ENCODE assay signal across 30 mouse cellular contexts in the genomic region with DNA sequence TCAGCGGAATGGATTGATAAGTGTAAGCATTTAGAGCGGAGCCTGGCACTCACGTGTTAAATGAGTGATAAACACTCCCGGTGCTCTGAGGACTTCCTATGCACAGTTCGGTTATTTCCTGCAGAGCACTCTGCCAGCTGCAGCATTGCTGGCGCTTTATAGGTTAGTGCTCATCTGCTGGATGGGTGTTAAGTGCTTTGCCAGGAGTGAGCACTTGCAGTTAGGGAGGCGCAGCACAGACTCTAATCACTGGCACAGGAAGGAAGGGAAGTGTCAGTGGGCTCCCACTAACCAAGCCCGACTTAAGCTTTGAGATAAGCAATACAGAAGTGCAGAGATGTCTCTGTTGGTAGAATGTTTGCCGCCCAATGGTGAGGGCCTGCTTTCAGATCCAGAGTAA. TPM values are rescaled to one million over a fixed set of nuclear protein-coding genes. Genes with fewer than 3 reads are reported as not detected.
DNase-seq lines count a peak whose midpoint lies in the region; ATAC-seq and TF ChIP-seq lines count a peak whose summit lies in the region.
"Had no signal": no experiment of that assay in that cellular context is flagged by ENCODE, and none has a peak within 500 bp of the region (broad histone marks: within the 10 kb centered on the region; RNA-seq: fewer than 3 reads in every experiment).

No protein-coding gene starts in this region.

- no peak overlapping the region for H3K27ac ChIP-seq in kidney, adult 2 months (ENCODE audit: insufficient read depth, low read depth, low read length)
- no peak overlapping the region for H3K27ac ChIP-seq in MEL (ENCODE audit: control insufficient read depth, low read depth, low read length)
- H3K27ac ChIP-seq: gastrocnemius, adult 2 months; heart, embryonic 15.5 days; hindbrain, embryonic 13.5 days; limb, embryonic 13.5 days; liver, embryonic 13.5 days; lung, embryonic 15.5 days; macrophage; midbrain, embryonic 12.5 days had no signal

- no peak for TF ChIP-seq POLR2A in kidney, adult 2 months (IDR thresholded peaks at IDR 0.05; ENCODE audit: low read depth, low read length)
- TF ChIP-seq POLR2A in MEL (IDR thresholded peaks at IDR 0.05; ENCODE audit: control insufficient read depth in 1 of 2, insufficient read depth in 1 of 2, low read depth in 1 of 2, low read length in 2 of 2, poor library complexity in 1 of 2): no peak

- no peaks in the 10 kb centered on the region for H3K27me3 ChIP-seq in kidney, adult 2 months (replicated peaks; ENCODE audit: control insufficient read depth, insufficient read depth, low read length)
- H3K27me3 ChIP-seq in MEL (ENCODE audit: control insufficient read depth in 1 of 2, insufficient read depth in 2 of 2, low read length in 2 of 2): peaks cover 2 to 14% of the 10 kb centered on the region in 2 experiments
- H3K27me3 ChIP-seq: hindbrain, embryonic 13.5 days; liver, embryonic 13.5 days; lung, embryonic 15.5 days; midbrain, embryonic 12.5 days had no signal

- no peak for TF ChIP-seq RAD21 in MEL (IDR thresholded peaks at IDR 0.05; ENCODE audit: low read depth, low read length)

- no peak overlapping the region for H3K9ac ChIP-seq in MEL (ENCODE audit: control insufficient read depth, low read depth, low read length, poor library complexity, severe bottlenecking)
- H3K9ac ChIP-seq: heart, embryonic 15.5 days; hindbrain, embryonic 13.5 days; limb, embryonic 13.5 days; liver, embryonic 13.5 days; lung, embryonic 15.5 days; midbrain, embryonic 12.5 days had no signal

- no peak overlapping the region for H3K4me3 ChIP-seq in kidney, adult 2 months (ENCODE audit: insufficient read depth, low read depth, low read length)
- H3K4me3 ChIP-seq in MEL (ENCODE audit: control insufficient read depth in 1 of 2, insufficient read depth in 1 of 2, low read depth in 2 of 2, low read length in 2 of 2): no peak overlapping the region
- H3K4me3 ChIP-seq: gastrocnemius, adult 2 months; heart, embryonic 15.5 days; hindbrain, embryonic 13.5 days; limb, embryonic 13.5 days; liver, embryonic 13.5 days; lung, embryonic 15.5 days; midbrain, embryonic 12.5 days had no signal

- 50% methylated on average over 9 of the region's 9 CpGs for WGBS in kidney, adult 2 months

- no peak for TF ChIP-seq EP300 in MEL (IDR thresholded peaks at IDR 0.05; ENCODE audit: low read depth in 1 of 2, low read length in 2 of 2)

- TF ChIP-seq CTCF in kidney, adult 2 months (conservative IDR thresholded peaks at IDR 0.05; ENCODE audit: insufficient read depth, insufficient read length, low read depth, low read length): no peak
- TF ChIP-seq CTCF in MEL (IDR thresholded peaks at IDR 0.05 in 2 of 3, conservative IDR thresholded peaks at IDR 0.05 in 1 of 3; ENCODE audit: control insufficient read depth in 1 of 3, insufficient read depth in 1 of 3, low read depth in 2 of 3, low read length in 3 of 3, poor library complexity in 1 of 3, severe bottlenecking in 1 of 3): no peak

- no peaks in the 10 kb centered on the region for H3K9me3 ChIP-seq in MEL (replicated peaks; ENCODE audit: insufficient read depth, low read length)
- H3K9me3 ChIP-seq: heart, embryonic 15.5 days; liver, embryonic 13.5 days; lung, embryonic 15.5 days had no signal

- no peak for DNase-seq in frontal cortex, postnatal 14 days (ENCODE audit: low spot score in 2 of 2)
- DNase-seq in kidney, adult 2 months: peak; percentile 14
- DNase-seq in kidney, adult 11 months: no peak
- peak; percentile 23 for DNase-seq in MEL (ENCODE audit: low read depth, low spot score)
- DNase-seq: adrenal gland, postnatal 36 days; cerebellum, adult 8-10 months; gastrocnemius, adult 2 months; liver, embryonic 13.5 days; right cerebral cortex, postnatal 25 days; thymus, postnatal 25 days had no signal

- H3K4me1 ChIP-seq in kidney, adult 2 months (ENCODE audit: control insufficient read depth, insufficient read depth, low read length): no peaks in the 10 kb centered on the region
- H3K4me1 ChIP-seq in MEL (ENCODE audit: control insufficient read depth in 1 of 2, insufficient read depth in 2 of 2, low read length in 2 of 2): no peaks in the 10 kb centered on the region
- H3K4me1 ChIP-seq: hindbrain, embryonic 13.5 days; liver, embryonic 13.5 days; midbrain, embryonic 12.5 days had no signal

- no peaks in the 10 kb centered on the region for H3K36me3 ChIP-seq in kidney, adult 2 months (ENCODE audit: control insufficient read depth, insufficient read depth, low read length)
- H3K36me3 ChIP-seq in MEL (ENCODE audit: control insufficient read depth in 1 of 2, insufficient read depth in 2 of 2, low read length in 2 of 2): no peaks in the 10 kb centered on the region
- H3K36me3 ChIP-seq: heart, embryonic 15.5 days; hindbrain, embryonic 13.5 days; limb, embryonic 13.5 days; liver, embryonic 13.5 days; lung, embryonic 15.5 days; midbrain, embryonic 12.5 days had no signal

- ATAC-seq in frontal cortex, adult (ENCODE audit: low TSS enrichment): peak; percentile 85
- peak; percentile 42; the same call in 1 of the 2 replicates for ATAC-seq in megakaryocyte progenitor cell, adult 5-6 weeks (replicated peaks; ENCODE audit: poor library complexity)
- ATAC-seq in megakaryocyte, adult 5-6 weeks (ENCODE audit: poor library complexity, severe bottlenecking): no peak
- ATAC-seq: forebrain, embryonic 16.5 days; intestine, embryonic 16.5 days had no signal

- H3K79me2 ChIP-seq in MEL (ENCODE audit: control insufficient read depth, insufficient read depth, low read length, poor library complexity): no peaks in the 10 kb centered on the region

TF ChIP-seq in MEL, 35 proteins besides CTCF, POLR2A, EP300 and RAD21:
- TF ChIP-seq MAFK (IDR thresholded peaks at IDR 0.05; ENCODE audit: borderline replicate concordance, low read depth, low read length): no peak
- TF ChIP-seq HCFC1 (IDR thresholded peaks at IDR 0.05; ENCODE audit: low read depth, low read length): no peak
- no peak for TF ChIP-seq E2F4 (IDR thresholded peaks at IDR 0.05; ENCODE audit: borderline replicate concordance, low read depth, low read length)
- no peak for TF ChIP-seq BHLHE40 (IDR thresholded peaks at IDR 0.05; ENCODE audit: borderline replicate concordance, low read depth, low read length)

RNA-seq across cellular contexts. Expression of a gene that starts 18.5 kb away (rescaled TPM):
- polyA plus RNA-seq in kidney, adult 2 months (2012; rRNA removed): 12.2 and 14.9 TPM in 2 replicates
- not detected in 2 replicates for total RNA-seq in MEL (2012; rRNA removed)
- polyA plus RNA-seq in MEL (2012; ENCODE audit: insufficient read depth in 1 of 2, insufficient read length in 2 of 2, low read depth in 1 of 2, low replicate concordance in 2 of 2, missing spikeins in 1 of 2): not detected
- not detected in 2 replicates for total RNA-seq in megakaryocyte progenitor cell, adult 5-6 weeks (2015)
- total RNA-seq in megakaryocyte progenitor cell, adult 5-6 weeks (2017): not detected in 2 replicates
- total RNA-seq in megakaryocyte, adult 5-6 weeks (2015): 0.11 TPM in 1 of 2 replicates, not detected in the other
- total RNA-seq in megakaryocyte, adult 5-6 weeks (2017): 0.51 TPM in 1 of 2 replicates, not detected in the other
- total RNA-seq: CH12.LX had no signal
- polyA plus RNA-seq: macrophage had no signal

RNA-seq across cellular contexts. Expression of a gene that starts 57.6 kb away (rescaled TPM):
- polyA plus RNA-seq in kidney, adult 2 months (2012; rRNA removed): not detected in 2 replicates
- not detected in 2 replicates for total RNA-seq in MEL (2012; rRNA removed)
- not detected for polyA plus RNA-seq in MEL (2012; ENCODE audit: insufficient read depth in 1 of 2, insufficient read length in 2 of 2, low read depth in 1 of 2, low replicate concordance in 2 of 2, missing spikeins in 1 of 2)
- not detected in 2 replicates for total RNA-seq in megakaryocyte progenitor cell, adult 5-6 weeks (2015)
- not detected in 2 replicates for total RNA-seq in megakaryocyte progenitor cell, adult 5-6 weeks (2017)
- total RNA-seq in megakaryocyte, adult 5-6 weeks (2015): not detected in 2 replicates
- total RNA-seq in megakaryocyte, adult 5-6 weeks (2017): not detected in 2 replicates
- total RNA-seq: adrenal gland, postnatal 36 days; CH12.LX; gastrocnemius, adult 2 months; layer of hippocampus, postnatal 25 days; left cerebral cortex, postnatal 14 days had no signal
- polyA plus RNA-seq: cortical plate, adult 2 months; embryonic facial prominence, embryonic 11.5 days; forebrain, embryonic 16.5 days; gonadal fat pad, adult 2 months; heart, embryonic 15.5 days; hindbrain, embryonic 13.5 days; intestine, embryonic 16.5 days; kidney, embryonic 16.5 days; large intestine, adult 2 months; limb, embryonic 13.5 days; liver, embryonic 13.5 days; lung, embryonic 15.5 days; macrophage; midbrain, embryonic 12.5 days; stomach, embryonic 16.5 days had no signal

Comparison
In these comparisons a context has a peak if more than half of its experiments do, and no peak if none do; other contexts are left out.
1. DNase-seq: peak in kidney, adult 2 months (single experiment) and MEL (single experiment); none in frontal cortex, postnatal 14 days (0 of 2) and kidney, adult 11 months (single experiment).